Mouse (Mus musculus): ENCODE measurements around the gene Plekha4.
A peak's percentile ranks its signal among the peaks of the same experiment; 100 is the strongest.
"Not testable (repeated sequence)": the region's sequence is repeated elsewhere in the genome, so short reads cannot be mapped to it uniquely, and the experiment has no call there.

Plekha4 gene

DNA sequence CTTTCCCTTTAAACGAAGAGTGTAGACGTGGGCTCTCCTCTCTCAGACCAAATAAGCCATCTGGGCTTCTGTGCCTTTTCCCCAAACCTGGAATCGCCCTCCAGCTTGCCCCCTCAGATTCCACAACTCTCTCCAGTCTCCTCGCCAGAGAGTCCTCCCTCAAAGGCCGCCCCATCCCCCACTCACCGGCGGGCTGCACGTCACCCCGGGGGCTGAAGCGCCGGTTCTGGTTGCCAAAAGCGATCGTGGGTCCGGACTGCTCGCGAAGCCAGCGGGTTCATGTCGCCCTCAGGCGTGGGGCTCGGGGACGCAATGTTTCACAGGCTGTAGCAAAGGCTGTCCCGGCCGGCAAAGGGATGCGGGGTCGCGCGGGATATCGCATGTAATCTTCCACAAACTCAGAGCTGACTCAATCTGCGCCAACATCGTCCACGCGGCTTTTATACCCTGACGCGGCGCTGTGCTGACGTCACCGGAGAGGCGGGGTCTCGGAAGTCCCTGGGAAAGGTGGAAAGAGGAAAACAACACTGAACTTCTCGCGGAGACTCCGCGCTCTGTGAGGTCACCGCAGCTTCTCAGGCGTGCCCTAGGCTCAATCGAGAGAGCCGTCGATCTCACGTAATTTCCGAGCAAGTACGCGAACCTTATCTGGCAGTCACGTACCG, at the start of gene Plekha4, which contains the start of gene Ppp1r15a:
Plekha4 (plus strand) TSS at position 522 of the 665 bp plus-strand sequence.
Ppp1r15a (minus strand) TSS at position 460 of the 665 bp plus-strand sequence.
- DNase-seq (ENCODE audit: low spot score), result peak; percentile 93

DNA sequence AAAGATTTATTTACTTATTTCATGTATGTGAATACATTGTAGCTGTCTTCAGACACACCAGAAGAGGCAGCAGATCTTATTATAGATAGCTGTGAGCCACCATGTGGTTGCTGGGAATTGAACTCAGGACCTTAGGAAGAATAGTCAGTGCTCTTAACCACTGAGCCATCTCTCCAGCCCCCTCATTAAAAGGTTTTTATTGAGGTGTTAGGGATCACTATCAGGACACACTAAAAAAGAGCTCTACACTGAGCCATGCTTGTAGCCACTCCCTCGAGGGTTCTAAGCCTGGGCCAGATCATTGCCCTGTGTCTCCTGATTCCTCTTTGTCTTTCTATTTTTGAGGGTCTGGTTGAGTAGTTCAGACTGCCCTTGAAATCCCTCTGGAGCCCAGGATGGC, 49.7 kb upstream of the Plekha4 start:
- DNase-seq (ENCODE audit: low spot score), result no peak

DNA sequence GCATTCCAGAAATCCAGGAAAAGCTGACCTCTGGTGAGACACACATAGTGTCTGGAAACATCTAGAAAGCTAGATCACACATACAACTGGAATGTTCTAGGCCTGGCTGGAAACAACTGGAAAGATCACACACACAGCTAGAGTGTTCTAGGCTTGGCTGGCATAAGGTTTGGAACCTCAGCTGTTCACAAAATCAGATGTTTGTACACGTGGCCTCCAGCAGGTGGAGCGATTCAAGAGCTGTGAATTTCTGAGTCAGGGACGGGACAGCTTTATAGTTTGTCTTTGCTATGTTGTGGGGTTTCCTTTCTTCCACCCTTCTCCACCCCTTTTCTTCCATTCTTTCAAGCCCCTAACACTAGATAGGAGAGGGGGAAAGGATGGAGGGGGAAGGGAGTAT, 49.1 kb upstream of the Plekha4 start:
- peak; percentile 80 for DNase-seq (ENCODE audit: low spot score)

DNA sequence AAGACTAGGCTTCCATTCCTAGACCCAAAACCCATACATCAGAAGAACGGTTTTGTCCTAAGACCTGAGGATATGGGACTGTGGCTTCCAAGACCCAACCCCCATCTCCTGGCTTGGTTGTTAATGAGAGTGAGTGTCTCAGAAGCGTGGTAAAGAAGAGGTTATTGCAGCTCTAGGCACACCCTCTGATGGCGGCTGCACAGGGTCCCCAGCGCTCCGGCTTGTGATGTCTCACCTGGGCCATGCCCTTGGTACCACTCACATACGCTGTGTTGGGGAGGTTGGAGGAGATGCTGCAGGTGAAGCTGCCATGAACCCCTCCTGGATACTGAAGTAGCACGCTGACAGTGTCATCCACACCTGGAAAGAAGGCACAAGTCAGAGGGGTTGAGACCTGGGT, 47.4 kb upstream of the Plekha4 start:
- no peak for DNase-seq (ENCODE audit: low spot score)

DNA sequence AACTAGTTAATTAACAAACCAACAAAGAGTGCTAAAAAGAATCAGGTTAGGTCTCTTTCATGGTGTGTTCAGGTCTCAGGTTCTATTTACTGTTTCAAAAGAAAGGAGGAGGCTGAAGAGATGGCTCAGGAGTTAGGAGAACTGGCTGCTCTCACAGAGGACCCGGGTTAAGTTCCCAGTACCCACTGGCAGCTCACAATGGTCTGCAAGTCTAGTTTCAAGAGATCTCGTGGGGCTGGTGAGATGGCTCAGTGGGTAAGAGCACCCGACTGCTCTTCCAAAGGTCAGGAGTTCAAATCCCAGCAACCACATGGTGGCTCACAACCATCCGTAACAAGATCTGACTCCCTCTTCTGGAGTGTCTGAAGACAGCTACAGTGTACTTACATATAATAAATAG, 45.8 kb upstream of the Plekha4 start:
- not testable (repeated sequence) for DNase-seq (ENCODE audit: low spot score)

DNA sequence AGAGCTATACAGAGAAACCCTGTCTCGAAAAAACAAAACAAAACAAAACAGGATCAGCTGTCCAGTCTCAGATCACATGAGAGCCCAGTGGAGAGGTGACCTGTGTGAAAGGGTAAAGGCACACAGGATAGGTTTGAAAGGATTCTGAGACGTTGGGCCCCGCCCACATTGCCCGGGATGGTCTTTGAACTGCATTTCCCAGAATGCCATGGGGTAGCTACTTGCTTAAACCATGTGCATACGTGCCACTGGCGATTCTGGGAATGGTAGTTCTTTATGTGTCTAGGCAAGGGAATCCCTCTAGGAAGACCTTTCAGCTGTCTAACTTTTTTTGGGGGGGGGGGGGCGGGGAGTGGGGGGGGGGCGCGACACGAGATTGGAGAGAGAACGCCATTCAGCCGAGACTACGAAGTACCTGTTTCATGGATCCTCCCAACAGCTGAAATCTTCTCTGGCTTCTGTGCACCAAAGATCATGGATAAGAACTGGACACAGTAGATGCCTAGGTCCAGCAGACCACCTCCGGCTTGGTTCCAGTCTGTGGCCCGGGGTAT, 44.7 kb upstream of the Plekha4 start, which contains the start of gene Tulp2:
Tulp2 (plus strand) TSS at position 504 of the 554 bp plus-strand sequence.
- DNase-seq (ENCODE audit: low spot score), result peak; percentile 64

DNA sequence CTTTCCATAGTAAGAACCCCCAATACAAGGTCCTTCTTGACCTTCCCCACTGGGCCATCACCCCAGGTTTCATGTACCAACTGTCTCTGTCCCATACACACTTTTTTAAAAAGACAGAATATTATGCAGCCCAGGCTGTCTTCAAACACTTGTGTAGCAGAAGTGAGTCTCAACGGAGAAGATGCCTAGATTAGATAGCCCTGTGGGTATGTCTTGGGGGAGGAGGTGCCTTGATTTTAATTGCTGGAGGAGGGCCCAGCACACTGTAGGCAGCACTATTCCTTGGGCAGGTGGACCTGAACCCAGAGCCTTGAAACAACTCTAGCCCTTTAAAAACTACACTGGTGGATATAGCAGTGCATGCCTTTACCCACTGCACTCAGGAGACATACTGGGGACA, 44.0 kb upstream of the Plekha4 start:
- no peak for DNase-seq (ENCODE audit: low spot score)

DNA sequence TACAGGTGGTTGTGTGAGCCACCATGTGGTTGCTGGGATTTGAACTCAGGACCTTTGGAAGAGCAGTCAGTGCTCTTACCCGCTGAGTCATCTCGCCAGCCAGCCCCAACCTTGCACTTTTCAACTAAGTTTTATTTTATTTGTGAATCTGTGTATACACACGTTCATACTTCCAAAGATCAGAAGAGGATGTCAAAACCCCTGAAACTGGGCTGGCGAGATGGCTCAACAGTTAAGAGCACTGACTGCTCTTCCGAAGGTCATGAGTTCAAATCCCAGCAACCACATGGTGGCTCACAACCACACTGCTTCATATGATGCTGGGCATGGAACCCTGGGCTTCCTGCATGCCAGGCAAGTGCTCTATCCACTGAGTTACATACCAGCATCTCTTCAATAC, 41.1 kb upstream of the Plekha4 start:
- not testable (repeated sequence) for DNase-seq (ENCODE audit: low spot score)

DNA sequence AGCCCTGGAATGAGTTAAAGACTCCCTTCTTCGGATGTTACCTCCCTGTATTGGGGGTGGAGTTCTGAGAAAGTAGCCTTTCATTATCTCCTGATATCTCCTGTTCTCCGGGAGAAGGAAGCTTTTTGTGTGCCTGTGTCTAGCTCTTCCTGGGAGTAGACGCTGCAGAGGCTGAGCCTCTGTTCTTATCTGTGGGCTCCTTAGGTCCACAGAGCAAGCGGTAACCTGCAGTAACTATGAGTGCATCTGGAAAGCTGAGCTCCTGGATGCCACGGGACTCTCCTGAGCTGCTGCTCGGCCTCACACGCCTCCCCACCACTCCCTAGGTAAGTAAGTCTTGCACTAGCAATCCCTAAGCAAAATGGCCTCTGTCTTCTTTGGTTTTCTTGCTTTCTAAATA, 40.0 kb upstream of the Plekha4 start:
- no peak for DNase-seq (ENCODE audit: low spot score)

DNA sequence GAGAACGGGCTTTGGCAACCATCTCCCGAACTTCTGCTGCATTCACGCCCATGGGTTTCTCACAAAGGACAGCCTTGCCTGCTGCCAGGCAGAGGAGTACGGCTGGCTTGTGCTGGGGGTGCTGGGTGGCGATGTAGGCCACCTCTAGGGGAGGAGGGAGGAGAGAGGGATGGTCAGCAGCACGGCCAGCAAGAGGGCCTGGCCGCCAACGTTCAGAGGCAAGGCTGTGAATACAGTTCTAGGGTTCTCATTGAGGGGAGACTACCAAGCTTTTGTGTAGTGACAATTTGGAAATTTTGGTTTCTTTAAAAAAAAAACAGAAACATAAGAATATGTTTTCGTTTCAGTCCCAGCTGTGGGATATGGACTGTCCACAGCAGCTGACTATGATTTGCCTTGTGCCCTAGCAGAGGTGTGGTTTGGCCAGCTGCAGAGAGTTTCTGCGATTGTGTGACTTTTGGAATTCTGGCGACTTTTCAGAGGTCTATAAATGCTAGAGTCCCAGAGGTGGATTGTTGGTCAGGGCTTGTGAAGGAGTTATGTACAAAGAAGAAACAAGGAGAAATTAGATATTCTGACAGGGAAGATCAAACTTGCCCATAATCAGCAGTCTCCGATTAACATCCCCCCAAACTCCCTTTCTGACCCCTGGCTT, 39.2 kb upstream of the Plekha4 start, which contains the start of gene Gm45808:
Gm45808 (minus strand) TSS at position 51 of the 655 bp plus-strand sequence.
- peak; percentile 70 for DNase-seq (ENCODE audit: low spot score)

DNA sequence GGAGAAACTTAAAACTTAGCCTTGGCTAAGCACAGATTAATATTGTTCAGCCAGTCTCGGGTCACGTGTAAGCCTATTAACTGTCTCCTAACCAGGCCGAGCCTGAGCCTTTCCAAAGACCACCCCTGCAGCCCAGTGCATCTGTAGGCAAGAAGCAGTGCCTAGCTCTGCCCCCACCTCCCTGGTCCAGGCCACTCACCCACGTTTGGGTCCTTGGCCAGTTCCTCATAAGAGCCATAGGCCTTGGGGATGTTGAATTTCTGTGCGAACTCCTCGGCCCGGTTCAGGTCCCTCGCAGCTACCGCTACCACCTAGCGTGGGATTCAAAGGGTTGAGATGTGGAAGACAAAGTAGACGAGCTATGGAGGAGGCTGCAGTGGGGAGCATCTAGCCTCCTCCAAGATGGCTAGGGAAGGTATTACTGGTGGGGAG, 38.3 kb upstream of the Plekha4 start:
- no peak for DNase-seq (ENCODE audit: low spot score)

DNA sequence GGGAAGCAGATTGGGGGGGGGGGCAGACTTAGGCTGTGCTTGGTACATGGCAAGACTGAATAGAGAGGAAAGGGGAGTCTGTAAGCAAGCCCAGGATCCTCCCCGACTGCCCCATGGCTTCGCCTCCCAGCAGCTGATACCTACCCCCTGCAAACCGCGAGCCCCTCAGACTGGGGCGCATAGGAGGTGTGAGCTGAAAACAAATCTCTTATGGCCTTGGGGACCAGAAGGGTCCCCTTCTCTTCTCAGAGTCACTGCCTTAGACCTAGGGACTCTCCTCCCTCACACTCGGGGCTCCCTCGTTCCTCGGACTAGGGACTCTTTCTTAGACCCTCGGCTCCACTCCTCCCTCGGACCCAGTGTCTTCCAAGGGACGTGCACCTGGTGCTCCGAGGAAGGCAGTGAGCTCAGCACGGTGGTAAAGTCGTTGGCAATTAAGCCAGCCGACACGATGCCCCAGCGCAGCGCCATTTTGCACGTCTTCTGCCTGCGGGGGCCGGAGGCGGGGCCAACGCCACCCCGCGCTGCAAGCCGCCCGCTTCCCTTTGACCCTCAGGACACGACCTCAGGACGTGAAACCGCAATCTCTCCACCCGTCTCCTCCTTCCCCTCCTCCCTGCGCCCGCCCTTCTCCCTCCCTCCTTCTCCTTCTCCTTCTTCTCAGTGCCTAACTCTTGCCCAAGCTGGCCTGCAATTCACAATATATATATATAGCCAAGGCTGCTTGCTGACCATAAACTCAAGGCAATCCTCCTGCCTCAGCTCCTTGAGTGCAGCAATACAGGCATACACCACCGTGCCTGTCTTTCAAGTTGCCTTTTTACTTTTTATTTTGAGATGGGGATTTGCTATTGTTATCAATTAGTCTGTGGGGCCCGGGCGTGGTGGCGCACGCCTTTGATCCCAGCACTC, 37.6 kb upstream of the Plekha4 start, which contains the start of gene Dhdh:
Dhdh (minus strand) TSS at position 513 of the 912 bp plus-strand sequence.
- DNase-seq (ENCODE audit: low spot score), result no peak

DNA sequence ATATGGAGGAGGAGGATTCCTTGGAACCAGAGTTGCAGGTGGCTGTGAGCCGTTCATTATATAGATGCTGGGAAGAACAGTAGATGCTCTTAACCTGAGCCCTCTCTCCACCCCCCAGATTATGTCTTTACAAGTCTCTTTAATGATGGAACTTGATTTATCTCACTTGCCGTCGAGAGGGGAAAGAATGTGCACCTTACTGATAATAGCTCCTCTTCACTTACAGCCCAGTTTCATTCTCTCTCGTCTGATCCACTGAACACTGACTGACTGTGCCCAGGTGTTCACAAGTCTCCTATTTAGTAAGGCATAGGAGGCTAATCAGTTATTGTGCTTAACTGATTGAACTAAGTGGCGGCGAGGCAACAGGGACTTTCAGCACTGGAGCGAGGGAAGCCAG, 36.6 kb upstream of the Plekha4 start:
- DNase-seq (ENCODE audit: low spot score), result no peak

DNA sequence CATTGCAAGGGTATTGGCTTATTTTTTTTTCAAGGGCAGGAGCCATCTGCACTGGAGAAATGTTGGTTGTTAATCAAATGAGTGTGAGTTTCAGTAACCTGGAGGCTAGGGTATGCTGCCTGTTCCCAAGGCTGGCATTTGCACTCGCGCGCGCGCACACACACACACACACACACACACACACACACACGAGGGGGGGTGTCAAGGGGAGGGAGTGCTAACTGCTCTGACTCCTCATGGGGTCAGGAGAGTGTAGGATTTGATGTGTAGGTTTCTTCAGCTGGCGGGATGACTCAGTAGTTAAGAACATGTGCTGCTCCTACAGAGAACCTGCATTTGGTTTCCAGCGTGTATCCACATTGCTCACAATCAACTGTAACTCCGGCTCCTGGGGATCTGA, 35.3 kb upstream of the Plekha4 start:
- no peak for DNase-seq (ENCODE audit: low spot score)

DNA sequence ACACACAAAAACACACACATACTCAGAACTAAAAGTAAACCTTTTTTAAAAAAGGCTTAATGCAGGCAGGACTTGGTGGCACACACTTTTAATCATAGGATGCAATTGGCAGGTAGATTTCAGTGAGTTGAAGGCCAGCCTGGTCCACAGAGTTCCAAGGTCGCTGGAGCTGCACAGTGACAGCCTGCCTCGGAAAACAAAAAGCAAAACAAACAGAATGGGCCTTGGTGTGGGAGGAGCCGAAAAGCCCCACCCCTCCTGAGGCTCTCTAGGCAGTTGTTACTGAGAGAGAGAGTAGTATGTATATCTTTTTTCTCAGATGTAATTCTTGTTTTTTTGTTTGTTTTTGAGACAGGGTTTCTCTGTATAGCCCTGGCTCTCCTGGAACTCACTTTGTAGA, 34.9 kb upstream of the Plekha4 start:
- DNase-seq (ENCODE audit: low spot score), result peak; percentile 49

DNA sequence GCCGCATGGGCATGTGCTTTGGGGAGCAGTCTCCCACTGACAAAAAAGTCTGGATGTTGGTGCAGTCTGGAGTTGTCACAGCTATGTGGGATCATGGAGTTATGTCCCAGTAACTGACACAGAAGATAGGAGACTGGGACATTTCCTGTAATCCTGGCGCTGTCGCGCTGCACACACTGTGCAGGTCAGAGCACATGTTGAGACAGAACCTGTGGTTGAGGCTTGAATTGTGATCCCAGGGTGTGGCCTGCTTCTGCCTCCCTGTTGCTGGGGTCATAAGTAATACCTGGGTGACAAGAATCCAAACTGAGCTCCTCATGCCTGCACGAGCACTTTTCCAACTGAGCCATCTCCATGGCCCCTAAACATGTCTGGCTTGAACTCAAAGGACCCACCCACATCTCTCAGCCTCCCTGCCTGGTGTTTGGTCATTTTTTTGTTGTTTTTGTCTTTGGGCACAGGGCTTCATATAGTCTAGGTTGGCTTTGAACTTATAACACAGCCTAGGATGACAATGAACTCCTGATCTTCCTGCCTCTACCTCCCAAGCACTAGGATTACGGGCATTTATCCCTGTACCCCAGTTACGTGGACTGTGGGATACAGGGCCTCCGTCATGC, 33.8 kb upstream of the Plekha4 start:
- no peak for DNase-seq (ENCODE audit: low spot score)

DNA sequence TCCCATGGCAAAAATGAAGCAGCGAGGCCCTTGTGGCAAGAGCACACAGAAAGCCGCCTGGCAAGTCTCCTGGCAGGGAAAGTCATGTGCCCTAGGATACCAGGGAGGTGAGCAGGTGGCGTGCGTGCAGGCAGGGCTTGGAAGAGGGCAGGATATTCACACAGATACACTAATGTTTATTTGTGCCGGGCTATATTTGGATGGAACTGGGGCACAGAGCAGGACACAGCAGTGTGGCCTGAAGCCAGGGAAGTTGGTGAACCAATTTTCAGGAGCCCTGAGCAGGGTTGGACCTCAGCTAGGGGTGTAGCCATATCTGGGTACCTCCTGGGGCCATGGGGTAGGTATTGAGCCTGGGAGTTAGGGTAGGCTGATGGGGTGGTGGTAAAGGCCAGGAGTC, 33.2 kb upstream of the Plekha4 start:
- DNase-seq (ENCODE audit: low spot score), result peak; percentile 81

DNA sequence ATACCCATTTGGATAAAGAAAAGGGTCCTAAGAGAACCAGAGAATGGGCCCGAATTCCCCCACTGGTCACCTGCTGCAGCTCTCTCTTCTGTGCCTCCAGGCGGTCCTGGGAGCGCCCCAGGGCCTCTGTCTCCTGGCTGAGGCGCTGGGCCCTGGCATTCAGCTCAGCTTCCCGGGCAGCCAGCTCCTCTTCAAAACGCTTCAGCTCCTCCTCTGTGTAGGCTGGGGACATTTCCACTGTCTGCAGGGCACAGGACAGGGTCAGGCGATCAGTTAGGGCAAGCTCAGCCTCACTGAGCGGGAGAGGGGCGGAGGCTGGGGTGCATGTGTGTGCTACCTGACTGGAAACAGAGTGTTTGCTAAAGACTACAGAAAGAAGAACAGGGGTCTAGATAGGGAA, 31.6 kb upstream of the Plekha4 start:
- DNase-seq (ENCODE audit: low spot score), result no peak

DNA sequence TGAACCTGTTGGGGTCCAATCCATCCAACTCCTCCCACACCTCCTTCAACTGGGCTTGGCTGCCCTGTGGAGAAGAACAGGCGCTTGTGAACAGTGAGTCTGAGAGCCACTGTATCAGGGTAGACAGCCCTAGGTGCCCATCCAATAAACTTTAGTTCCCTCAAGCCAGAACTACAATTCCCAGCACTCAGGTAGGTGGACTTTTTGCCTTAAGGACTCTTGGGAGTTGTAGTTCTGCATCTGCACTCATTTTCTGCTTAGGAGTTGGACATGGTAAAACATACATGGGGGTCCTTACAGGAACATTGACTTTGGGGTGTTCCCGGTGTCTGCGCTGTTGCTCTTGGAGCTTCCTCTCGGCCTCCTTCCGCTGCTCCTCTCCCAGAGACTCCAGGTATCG, 27.7 kb upstream of the Plekha4 start:
- DNase-seq (ENCODE audit: low spot score), result no peak

DNA sequence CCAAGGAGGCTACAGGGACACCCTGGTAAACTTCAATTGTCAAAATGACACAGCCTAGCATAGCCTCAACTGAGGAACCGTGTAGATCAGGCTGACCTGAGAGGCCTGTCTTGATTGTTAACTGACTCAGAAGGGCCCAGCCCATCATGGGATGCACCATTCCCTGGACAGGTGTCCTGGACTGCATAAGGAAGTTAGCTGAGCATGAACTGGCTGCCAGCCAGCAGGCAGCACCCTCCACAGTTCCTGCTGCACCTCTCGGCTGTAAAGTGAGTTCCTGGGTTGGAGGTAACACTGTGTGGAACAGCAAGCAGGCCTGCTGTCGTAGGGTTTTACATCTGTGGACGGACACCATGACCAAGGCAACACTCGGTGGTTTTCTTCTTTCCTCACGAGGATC, 18.5 kb upstream of the Plekha4 start:
- DNase-seq (ENCODE audit: low spot score), result no peak

DNA sequence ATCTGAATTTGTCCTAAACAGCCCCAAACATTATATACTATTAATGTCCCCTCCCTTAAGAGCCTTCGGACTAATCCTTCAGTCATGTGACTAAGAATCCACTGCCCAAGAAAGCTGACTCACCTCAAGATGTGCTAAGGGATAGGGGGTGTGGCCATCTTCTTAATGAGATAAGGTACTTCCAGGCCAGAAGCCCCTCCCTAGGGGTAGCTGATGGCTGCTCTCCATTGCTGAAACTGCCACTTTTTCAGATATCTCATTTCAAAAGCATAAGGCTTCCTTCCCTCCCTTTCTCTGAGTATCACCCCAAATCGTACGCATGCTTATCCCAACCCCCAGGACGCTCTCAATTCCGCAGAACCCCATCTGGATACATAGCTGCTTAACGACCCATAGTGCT, 17.6 kb upstream of the Plekha4 start:
- DNase-seq (ENCODE audit: low spot score), result no peak
